Mouse (Mus musculus) megakaryocyte-erythroid progenitor cell, adult 5-6 weeks (primary cell): ENCODE measurements around the gene Sgf29. TPM values are rescaled to one million over a fixed set of nuclear protein-coding genes. Genes with fewer than 3 reads are reported as not detected.

Experiments
- ATAC-seq: replicated peaks from 2 replicates; pipeline ENCODE4 v1.8.0; 2016; ENCODE audit warnings: mild to moderate bottlenecking, inconsistent platforms; ENCODE audit not compliant: severe bottlenecking, poor library complexity, low FRiP score, low TSS enrichment
- total RNA-seq, 2 experiments: library from RNA; stranded (forward) in 1 of 2; stranded (reverse) in 1 of 2; fragments of 200-1000, 215-1000 nt in 1 of 2; fragments of >200 nt in 1 of 2; fragmentation: Nextera tagmentation in 1 of 2; gene quantifications; 2 replicates each; pipeline ENCODE4 v1.2.3; 2014 to 2017

Sgf29 gene
- total RNA-seq, 2 experiments from 2014 or later: 51.0 to 125 TPM

DNA sequence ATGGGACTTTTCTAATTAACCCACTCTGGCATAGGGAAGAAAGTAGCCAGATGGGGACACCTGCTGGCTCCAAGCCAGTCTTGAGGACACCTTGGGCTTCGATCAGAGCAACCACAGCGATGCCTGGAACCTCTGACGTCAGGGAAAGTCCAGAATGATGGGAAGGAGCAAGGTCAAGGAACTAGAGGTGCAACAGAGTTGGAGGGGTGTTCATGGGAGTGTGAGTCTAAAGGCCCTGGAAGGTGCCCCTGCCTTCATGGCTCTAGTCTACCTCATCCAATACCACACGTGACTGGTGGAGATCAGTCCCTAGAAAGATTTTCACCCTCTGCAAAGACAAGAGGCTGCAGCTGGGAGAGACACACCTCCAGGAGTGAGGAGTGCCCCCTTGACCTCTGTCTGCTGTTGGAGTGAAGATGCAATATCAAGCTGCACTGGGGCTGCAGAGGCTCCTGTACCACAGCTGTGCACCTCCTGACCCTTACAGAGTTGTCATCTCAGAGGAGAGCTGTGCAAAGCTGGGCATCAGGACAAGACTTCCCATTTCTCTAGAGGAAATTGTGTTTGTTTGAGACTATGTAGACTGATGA, 27.6 kb downstream of the Sgf29 start:
- no peak for ATAC-seq

DNA sequence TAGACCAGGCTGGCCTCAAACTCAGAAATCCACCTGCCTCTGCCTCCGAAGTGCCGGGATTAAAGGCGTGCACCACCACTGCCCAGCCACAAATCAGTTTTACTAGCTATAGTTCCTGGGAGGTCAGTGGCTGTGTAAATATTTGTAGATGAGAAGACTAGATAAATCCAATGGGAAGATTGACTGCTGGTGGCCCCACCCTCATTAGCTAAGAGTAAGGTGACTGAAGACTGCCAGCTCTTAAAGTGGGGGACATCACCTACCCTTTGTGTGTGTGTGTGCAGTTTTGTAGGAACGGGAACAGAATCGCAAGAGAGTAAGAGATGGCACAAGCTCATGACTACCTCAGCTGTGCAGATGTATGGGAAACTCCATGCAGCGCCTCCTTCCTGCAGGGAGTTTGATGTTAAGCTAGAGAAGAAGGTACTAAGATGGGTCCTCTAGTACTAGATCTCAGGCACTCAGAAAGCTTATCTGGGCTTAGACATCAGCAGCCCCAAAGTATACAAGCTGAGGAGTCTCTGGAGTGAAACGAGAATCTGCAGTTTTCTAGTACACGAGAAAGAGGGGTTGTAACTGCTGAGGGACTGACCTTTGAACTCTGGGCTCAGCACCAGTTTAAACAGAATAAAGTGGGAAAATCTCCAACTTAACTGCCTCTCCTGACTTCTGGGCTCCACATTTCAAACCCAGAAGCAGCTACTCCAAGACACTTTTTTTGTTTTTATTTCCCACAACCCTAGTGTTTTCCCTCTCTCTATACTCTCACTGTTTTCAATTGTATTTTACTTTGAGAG, 29.6 kb downstream of the Sgf29 start:
- no peak for ATAC-seq

GRCm38 (mm10) chr7:126679683-126680082, 30.6 kb downstream of the Sgf29 start:
- no peak for ATAC-seq

DNA sequence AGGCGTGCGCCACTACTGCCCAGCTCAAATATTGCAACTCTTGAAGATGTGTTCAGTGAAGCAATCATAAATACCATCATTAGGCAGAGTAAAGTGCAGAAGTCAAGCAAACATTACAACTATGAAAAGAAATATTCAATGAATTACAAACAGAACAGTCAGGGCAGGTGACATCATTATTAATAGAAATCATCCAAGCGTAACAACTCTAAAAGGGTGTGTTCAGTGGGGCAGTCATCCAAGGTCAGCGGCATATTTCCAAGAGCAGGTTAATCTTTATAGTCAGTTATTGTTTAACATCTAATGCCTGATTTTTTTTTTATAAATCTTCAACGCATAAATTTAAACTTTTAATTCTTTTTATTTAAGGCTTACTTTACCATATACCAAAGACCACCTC, 32.1 kb downstream of the Sgf29 start:
- ATAC-seq: no peak

DNA sequence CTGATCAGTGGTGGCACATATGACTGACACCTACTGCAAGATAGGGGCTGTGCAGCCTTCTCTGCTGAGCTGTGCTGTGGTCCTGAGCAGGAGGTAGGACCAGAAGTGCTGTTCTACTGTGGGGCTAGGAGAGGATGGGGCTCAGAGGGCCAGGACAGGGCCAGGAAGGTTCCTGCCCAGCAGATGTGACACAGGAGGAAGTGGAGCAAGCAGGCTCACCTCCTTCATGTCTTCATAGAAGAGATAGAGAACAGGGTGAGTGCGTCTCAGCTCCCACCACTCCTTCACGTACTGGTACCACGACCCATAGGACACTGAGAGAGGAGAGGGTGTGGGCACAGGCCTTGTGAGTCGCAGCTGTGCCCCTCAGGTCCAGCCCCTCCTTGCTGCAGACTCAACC, 39.0 kb downstream of the Sgf29 start:
- peak; percentile 25; the same call in 1 of the 2 replicates for ATAC-seq

DNA sequence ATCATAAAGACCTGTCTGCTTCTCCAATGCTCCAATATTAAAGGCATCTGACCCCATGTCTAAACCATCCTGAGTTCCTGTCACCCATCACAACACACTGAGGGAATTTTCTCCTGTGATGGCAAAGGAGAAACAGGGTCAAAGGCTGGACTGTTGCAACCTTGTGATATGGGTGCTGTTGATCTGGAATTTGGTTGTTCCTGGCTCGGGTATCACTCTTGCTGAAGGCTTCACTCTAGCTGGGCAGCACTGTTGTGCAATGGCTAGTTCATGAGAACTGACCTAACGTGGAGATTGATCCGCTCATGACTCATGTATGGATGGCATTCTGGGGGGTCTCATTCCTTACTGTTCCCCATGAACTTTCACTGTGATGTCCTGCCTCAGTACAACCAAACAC, 39.9 kb downstream of the Sgf29 start:
- no peak for ATAC-seq

DNA sequence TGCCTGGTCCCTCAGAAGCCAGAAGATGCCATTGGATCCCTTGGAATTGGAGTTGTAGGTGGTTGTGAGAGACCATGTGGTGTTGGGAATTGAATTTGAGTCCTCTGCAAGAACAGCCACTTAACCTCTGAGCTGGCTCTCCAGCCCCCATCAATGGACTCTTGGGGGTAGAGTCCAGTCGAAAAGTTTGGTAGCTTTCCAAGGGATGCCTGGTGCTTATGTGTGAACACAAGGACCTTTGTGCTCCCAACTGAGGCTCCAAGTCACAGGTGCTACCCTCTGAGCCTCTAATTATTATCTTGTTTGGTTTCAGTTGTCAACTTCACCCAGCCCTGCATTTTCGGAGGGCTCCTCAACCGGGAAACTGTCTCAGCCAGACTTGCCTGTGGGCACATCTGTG, 41.6 kb downstream of the Sgf29 start:
- no peak for ATAC-seq

GRCm38 (mm10) chr7:126691676-126692075, 42.6 kb downstream of the Sgf29 start:
- ATAC-seq: no peak

DNA sequence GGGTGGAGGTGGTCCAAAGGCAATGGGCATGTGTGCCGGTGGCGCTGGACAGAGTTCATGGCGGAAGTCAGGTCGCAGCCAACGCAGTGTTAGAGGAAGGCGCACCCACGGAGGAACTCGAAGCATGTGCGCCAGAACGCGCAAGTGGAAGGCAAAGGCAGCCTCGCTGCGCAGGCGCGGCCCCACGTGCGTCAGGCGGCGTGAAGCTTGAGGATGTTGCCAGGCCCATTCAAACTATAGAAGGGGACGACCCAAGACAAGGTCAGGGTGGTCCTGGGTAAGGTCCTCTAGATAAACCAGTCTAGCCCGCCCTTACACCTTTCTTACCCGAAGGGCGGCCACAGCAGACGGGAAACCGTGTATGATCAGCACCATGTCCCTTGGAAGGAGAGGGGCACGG, 43.3 kb downstream of the Sgf29 start:
- no peak for ATAC-seq

- ATAC-seq: no peak
Observed at GRCm38 (mm10) chr7:126693256-126693655, 44.1 kb downstream of the Sgf29 start.

- no peak for ATAC-seq
Observed at GRCm38 (mm10) chr7:126693781-126694180, 44.7 kb downstream of the Sgf29 start.

- ATAC-seq: no peak
Observed at GRCm38 (mm10) chr7:126694441-126695051, 45.4 kb downstream of the Sgf29 start.

- ATAC-seq: peak; percentile 76
Observed at GRCm38 (mm10) chr7:126695210-126695611, 46.1 kb downstream of the Sgf29 start, which contains the start of gene Bola2. Bola2 (plus strand) TSS chr7:126695401.

DNA sequence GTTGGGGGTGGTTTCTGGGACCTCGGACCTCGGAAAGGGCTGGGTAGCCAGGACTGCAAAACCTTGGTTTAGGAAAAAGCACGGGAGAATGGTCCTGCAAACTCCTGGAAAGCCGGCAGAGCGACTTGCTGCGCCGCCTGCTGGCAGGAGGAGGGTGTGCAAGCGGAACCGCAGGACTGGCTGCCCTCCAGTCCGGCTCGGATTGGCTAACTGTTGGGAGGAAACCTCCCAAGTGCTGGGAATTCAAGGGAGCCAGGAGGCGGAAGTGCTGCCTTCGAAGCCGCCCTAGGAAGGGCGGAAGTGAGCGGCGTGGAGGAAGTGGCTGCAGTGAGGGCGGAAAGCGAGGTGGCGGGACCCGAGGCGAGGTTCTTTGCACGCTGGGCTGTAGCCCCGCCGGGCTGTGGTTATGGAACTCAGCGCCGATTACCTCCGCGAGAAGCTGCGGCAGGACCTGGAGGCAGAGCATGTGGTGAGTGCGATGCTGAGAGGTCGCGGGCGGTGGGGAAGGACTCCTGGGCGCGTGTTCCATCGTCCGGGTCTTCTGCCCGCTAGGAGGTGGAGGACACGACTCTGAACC, 46.6 kb downstream of the Sgf29 start, which contains the start of gene Slx1b:
Slx1b (minus strand) TSS at position 154 of the 577 bp plus-strand sequence.
- ATAC-seq: peak; percentile 91

- no peak for ATAC-seq
Observed at GRCm38 (mm10) chr7:126696303-126696702, 47.2 kb downstream of the Sgf29 start.

DNA sequence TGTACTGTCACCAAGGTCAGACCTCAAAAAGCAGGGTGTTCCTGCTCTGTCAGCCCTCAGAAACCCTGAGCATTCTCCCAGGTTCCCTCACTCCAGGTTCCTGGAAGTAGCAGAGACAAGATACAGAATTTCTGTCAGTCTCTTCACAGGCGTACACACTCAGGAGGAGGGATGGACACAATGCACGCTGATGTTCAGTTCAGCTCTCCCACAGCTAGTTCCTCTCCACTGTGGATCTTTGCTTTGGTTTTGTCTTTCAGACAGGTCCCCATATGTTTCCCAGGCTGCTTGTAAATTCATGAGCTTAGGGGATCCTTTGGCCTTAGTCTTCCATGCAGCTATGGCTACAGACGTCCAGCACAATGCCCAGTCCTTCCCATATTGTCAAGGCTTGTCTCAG, 47.8 kb downstream of the Sgf29 start:
- ATAC-seq: no peak

DNA sequence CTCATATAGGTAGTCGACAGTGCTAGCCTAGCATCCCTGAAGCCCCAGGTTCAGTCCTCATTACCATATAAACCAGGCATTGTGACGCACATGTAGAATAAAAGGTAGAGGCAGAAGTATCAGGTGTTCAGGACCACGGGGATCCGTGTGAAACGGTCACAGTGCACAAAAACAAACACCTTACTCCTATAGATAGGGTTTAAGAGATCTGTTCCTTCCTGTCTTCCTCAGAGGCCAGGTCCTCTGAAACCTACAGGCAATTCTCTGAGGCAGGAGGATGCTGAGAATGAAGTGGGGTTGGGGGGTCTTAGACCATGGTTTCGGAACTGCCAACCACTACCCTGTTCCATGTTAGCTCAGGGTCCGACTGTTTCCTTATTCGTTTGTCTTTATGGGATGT, 48.7 kb downstream of the Sgf29 start:
- no peak for ATAC-seq

DNA sequence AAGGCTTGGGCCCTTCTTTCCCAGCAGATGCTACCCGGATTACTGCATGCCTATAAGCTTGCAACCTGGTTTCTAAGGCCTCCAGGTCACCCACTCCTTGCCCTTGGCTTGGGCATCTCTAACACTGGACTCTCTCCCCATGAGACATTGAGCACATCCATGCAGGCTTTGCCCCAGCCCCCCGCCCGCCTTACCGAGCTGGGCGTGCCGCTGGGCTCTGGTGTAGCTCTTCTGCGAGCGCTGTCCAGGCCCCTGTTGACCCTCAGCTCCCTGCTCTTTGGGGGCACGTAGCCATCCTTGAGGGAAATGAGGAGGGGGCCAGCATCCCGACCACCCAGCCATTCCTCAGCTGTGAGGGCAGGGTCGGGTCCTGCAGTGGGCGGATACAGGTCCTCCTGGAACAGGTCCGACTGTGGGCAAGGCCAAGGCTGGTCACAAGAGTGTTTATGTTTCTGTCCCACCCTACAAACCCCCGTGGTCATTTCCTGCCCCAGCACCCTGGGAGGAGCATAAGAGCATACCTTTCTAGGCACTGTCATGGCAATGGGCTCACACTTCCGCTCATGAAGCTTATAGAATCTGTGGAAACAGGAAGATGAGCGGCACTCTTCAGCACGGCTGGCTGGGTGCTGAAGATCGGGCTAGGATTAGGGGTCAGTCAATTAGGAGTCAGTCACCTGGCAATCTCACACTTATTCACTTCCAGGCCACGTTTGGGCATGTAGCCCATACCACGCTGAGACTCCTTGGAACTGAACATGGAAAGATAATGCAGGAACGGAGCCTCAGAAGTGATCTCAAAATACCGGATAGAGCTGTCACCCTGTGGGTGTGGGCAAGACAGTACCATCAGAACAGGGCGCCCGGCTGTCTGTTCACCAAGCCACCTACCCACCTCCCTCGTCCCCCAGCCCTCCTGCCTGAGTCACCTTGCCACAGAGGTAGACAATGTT, 51.2 kb downstream of the Sgf29 start:
- no peak for ATAC-seq

- ATAC-seq: peak; percentile 73
Observed at GRCm38 (mm10) chr7:126701070-126701469, 52.0 kb downstream of the Sgf29 start.
